ENCODE assay signal across 9 mouse cellular contexts in the genomic region with DNA sequence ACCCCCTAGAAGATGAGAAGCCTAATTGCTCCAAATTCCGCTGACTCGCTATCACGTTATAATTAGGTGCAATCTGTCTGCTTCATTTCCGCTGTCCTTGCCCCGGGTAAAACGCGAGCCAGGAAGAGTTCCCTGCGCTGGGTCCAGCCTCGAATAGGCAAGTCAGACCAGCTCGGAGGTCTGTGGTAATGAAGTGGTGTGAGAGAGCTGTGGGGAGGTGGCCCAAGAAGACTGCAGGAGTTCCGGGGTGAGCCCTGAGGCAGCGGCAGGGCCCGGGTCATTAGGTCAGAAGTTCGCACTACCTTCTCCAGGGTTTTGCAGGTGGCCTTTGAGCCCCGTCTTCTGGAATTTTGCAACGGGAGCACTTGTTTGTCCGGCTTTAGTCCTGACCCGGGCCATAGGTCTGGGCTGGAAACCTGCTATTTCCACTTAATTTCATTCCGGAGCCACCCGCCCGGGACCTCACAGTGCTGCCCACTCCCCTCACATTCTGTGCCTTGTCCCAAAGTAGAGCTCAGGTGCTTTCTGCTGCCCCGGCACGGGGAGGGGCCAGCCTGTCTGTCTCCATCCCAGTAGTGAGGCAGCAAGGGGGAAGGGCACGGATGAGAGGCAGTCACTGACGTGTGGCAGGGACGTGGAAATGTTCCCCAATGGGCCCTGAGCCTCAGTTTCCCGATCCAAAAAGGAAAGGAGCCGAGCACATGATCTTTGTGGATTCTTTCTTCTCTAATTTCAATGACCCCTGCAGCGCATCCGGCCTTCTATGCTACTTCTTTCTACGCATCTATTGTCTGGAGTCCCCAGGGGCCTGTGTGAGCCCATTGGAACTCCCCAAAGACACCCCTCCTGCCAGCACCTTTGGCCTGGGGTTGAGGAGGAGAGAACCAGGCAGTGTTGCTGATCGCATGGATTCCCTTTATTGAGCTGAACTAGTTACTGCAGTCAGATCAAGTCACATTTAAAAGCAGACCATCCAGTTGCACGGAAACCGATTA.
A peak's percentile ranks its signal among the peaks of the same experiment; 100 is the strongest.
DNase-seq lines count a peak whose midpoint lies in the region; ATAC-seq and TF ChIP-seq lines count a peak whose summit lies in the region.
"Had no signal": no experiment of that assay in that cellular context is flagged by ENCODE, and none has a peak within 500 bp of the region (broad histone marks: within the 10 kb centered on the region; RNA-seq: fewer than 3 reads in every experiment).

No protein-coding gene starts in this region.

- H3K9me3 ChIP-seq in lung, embryonic 15.5 days: no peaks in the 10 kb centered on the region
- no peaks in the 10 kb centered on the region for H3K9me3 ChIP-seq in embryonic facial prominence, embryonic 12.5 days
- no peaks in the 10 kb centered on the region for H3K9me3 ChIP-seq in limb, embryonic 14.5 days (ENCODE audit: control insufficient read depth, low read length)
- no peaks in the 10 kb centered on the region for H3K9me3 ChIP-seq in neural tube, embryonic 15.5 days (replicated peaks)

- intact Hi-C loops in left cerebral cortex, postnatal 14 days (cut with DNase I): no loop called here
- intact Hi-C loops in left cerebral cortex, postnatal 25 days (cut with DNase I): no loop called here

- peak overlapping the region; percentile 54 for H3K4me2 ChIP-seq in lung, embryonic 15.5 days
- peak overlapping the region; percentile 49 for H3K4me2 ChIP-seq in embryonic facial prominence, embryonic 12.5 days (replicated peaks)
- H3K4me2 ChIP-seq in limb, embryonic 14.5 days (replicated peaks; ENCODE audit: low read depth, low read length, severe bottlenecking): peak overlapping the region; percentile 54
- H3K4me2 ChIP-seq in neural tube, embryonic 15.5 days: peak overlapping the region; percentile 57

- no peak for DNase-seq in lung, adult 2 months
- no peak for DNase-seq in limb, embryonic 14.5 days (ENCODE audit: low spot score)
- no peak for DNase-seq in frontal cortex, adult 2 months (ENCODE audit: extremely low spot score in 1 of 2, low spot score in 1 of 2)
- DNase-seq in left cerebral cortex, postnatal 14 days (ENCODE audit: low spot score in 2 of 2): no peak
- DNase-seq in left cerebral cortex, postnatal 25 days (ENCODE audit: low spot score in 2 of 2): no peak
- DNase-seq: gastrocnemius, postnatal 10 days had no signal

- no peak for TF ChIP-seq CTCF in lung, adult 2 months (IDR thresholded peaks at IDR 0.05; ENCODE audit: insufficient read depth, low read length)

- no peaks in the 10 kb centered on the region for H3K36me3 ChIP-seq in lung, embryonic 15.5 days
- H3K36me3 ChIP-seq in embryonic facial prominence, embryonic 12.5 days: no peaks in the 10 kb centered on the region
- H3K36me3 ChIP-seq in limb, embryonic 14.5 days (ENCODE audit: control insufficient read depth, insufficient read depth, low read length): no peaks in the 10 kb centered on the region
- H3K36me3 ChIP-seq in neural tube, embryonic 15.5 days: no peaks in the 10 kb centered on the region

- ATAC-seq in lung, embryonic 15.5 days (ENCODE audit: borderline replicate concordance, extremely low read depth, low FRiP score, low TSS enrichment): peak; percentile 23; the same call in 1 of the 2 replicates
- ATAC-seq in embryonic facial prominence, embryonic 12.5 days (ENCODE audit: insufficient number of reproducible peaks, insufficient read depth, low FRiP score, low TSS enrichment): no peak
- no peak for ATAC-seq in limb, embryonic 14.5 days (ENCODE audit: low FRiP score, low read depth)
- ATAC-seq in neural tube, embryonic 15.5 days (ENCODE audit: low FRiP score): no peak

- peaks cover 44% of the 10 kb centered on the region for H3K4me1 ChIP-seq in lung, embryonic 15.5 days
- H3K4me1 ChIP-seq in lung, adult 2 months (ENCODE audit: control insufficient read depth, insufficient read depth, low read length): no peaks in the 10 kb centered on the region
- H3K4me1 ChIP-seq in embryonic facial prominence, embryonic 12.5 days: peaks cover 45% of the 10 kb centered on the region
- peaks cover 30% of the 10 kb centered on the region for H3K4me1 ChIP-seq in limb, embryonic 14.5 days (ENCODE audit: control insufficient read depth, insufficient read depth, low read length)
- H3K4me1 ChIP-seq in neural tube, embryonic 15.5 days: peaks cover 53% of the 10 kb centered on the region

- peaks cover 36% of the 10 kb centered on the region for H3K27me3 ChIP-seq in lung, embryonic 15.5 days
- H3K27me3 ChIP-seq in embryonic facial prominence, embryonic 12.5 days: peaks cover 33% of the 10 kb centered on the region
- H3K27me3 ChIP-seq in limb, embryonic 14.5 days (ENCODE audit: control insufficient read depth, insufficient read depth, low read length): peaks cover 12% of the 10 kb centered on the region
- H3K27me3 ChIP-seq in neural tube, embryonic 15.5 days (replicated peaks): no peaks in the 10 kb centered on the region; the same call in 1 of the 2 replicates

- H3K27ac ChIP-seq in lung, embryonic 15.5 days: no peak overlapping the region
- H3K27ac ChIP-seq in embryonic facial prominence, embryonic 12.5 days: no peak overlapping the region
- no peak overlapping the region for H3K27ac ChIP-seq in limb, embryonic 14.5 days (replicated peaks; ENCODE audit: low read depth, low read length)
- peak overlapping the region; percentile 48 for H3K27ac ChIP-seq in neural tube, embryonic 15.5 days (replicated peaks)

- WGBS in lung, embryonic 15.5 days: 16% methylated on average over 34 of the region's 34 CpGs
- 37% methylated on average over 34 of the region's 34 CpGs for WGBS in lung, adult 2 months
- WGBS in embryonic facial prominence, embryonic 12.5 days: 11% methylated on average over 34 of the region's 34 CpGs
- 18% methylated on average over 33 of the region's 34 CpGs for WGBS in limb, embryonic 14.5 days
- WGBS in neural tube, embryonic 15.5 days: 12% methylated on average over 34 of the region's 34 CpGs

- TF ChIP-seq POLR2A in lung, adult 2 months (IDR thresholded peaks at IDR 0.05; ENCODE audit: borderline replicate concordance, extremely low read depth, low read depth, low read length): no peak
- no peak for TF ChIP-seq POLR2A in limb, embryonic 14.5 days (IDR thresholded peaks at IDR 0.05; ENCODE audit: borderline replicate concordance, extremely low read depth, insufficient read depth, insufficient read length)

- H3K9ac ChIP-seq in lung, embryonic 15.5 days: no peak overlapping the region
- 0 out of 2 replicates have a peak overlapping the region, but pooled peaks have one; percentile 7 for H3K9ac ChIP-seq in embryonic facial prominence, embryonic 12.5 days
- H3K9ac ChIP-seq in limb, embryonic 14.5 days (ENCODE audit: low read depth, low read length, severe bottlenecking): no peak overlapping the region
- H3K9ac ChIP-seq in neural tube, embryonic 15.5 days (replicated peaks): 0 out of 2 replicates have a peak overlapping the region, but pooled peaks have one; percentile 17

- peak overlapping the region; percentile 23; the same call in 1 of the 2 replicates for H3K4me3 ChIP-seq in lung, embryonic 15.5 days
- no peak overlapping the region for H3K4me3 ChIP-seq in lung, adult 2 months (replicated peaks; ENCODE audit: extremely low read depth, low read depth, low read length)
- peak overlapping the region; percentile 22; the same call in 1 of the 2 replicates for H3K4me3 ChIP-seq in embryonic facial prominence, embryonic 12.5 days
- H3K4me3 ChIP-seq in limb, embryonic 14.5 days (replicated peaks; ENCODE audit: low read length): no peak overlapping the region
- H3K4me3 ChIP-seq in neural tube, embryonic 15.5 days (replicated peaks): 0 out of 2 replicates have a peak overlapping the region, but pooled peaks have one; percentile 2

Comparison
In these comparisons a context has a peak if more than half of its experiments do, and no peak if none do; other contexts are left out.
1. H3K4me3 ChIP-seq: peak in lung, embryonic 15.5 days (single experiment), embryonic facial prominence, embryonic 12.5 days (single experiment) and neural tube, embryonic 15.5 days (single experiment); none in lung, adult 2 months (single experiment) and limb, embryonic 14.5 days (single experiment).
2. H3K9ac ChIP-seq: peak in embryonic facial prominence, embryonic 12.5 days (single experiment) and neural tube, embryonic 15.5 days (single experiment); none in lung, embryonic 15.5 days (single experiment) and limb, embryonic 14.5 days (single experiment).
3. Peak in every context shown above with its lines, with median percentiles within 50 percentile points of each other: H3K4me2 ChIP-seq.